Mouse (Mus musculus) E14TG2a.4 (cell line): Measurements from ENCODE around the gene Iqck.

Source experiments
- CTCF ChIP-seq: conservative IDR thresholded peaks from 2 replicates; pipeline ENCODE4 v1.5.1; 2014; ENCODE audit warnings: low read length
- NANOG ChIP-seq: IDR thresholded peaks from 2 replicates; pipeline ENCODE4 v1.6.1; 2014; ENCODE audit warnings: borderline replicate concordance, low read length, mixed read lengths

- TF ChIP-seq CTCF (no peak), NANOG (no peak)
Measured at GRCm38 (mm10) chr7:118983961-118984360, 128.4 kb downstream of the Iqck start.
